Mouse (Mus musculus) midbrain, embryonic 11.5 days (tissue): ENCODE data around the gene Sftpd. TPM values are rescaled to one million over a fixed set of nuclear protein-coding genes. Genes with fewer than 3 reads are reported as not detected.

Experiments
- ATAC-seq: fragments of 200-750 bp; cut with Nextera tagmentation; 2 replicates; pipeline ENCODE4 v1.8.0; 2017; ENCODE audit warnings: moderate TSS enrichment, moderate library complexity; ENCODE audit not compliant: low FRiP score
- DNase-seq: peaks from one replicate; pipeline ENCODE4 v3.0.0; 2015; ENCODE audit warnings: low spot score; ENCODE audit errors: missing footprints
- H3K27ac ChIP-seq: fragments of 300-500 bp; sonication (generic); 2 replicates; pipeline ENCODE4 v1.5.1; 2014; ENCODE audit warnings: low read depth, low read length
- H3K27me3 ChIP-seq: fragments of 300-500 bp; sonication (generic); 2 replicates; pipeline ENCODE4 v1.6.1; 2014; ENCODE audit warnings: mild to moderate bottlenecking, low read length, moderate library complexity, mixed read lengths; ENCODE audit not compliant: control insufficient read depth, insufficient read depth
- H3K36me3 ChIP-seq: fragments of 300-500 bp; sonication (generic); 2 replicates; pipeline ENCODE4 v1.6.1; 2014; ENCODE audit warnings: mild to moderate bottlenecking, low read length, moderate library complexity, mixed read lengths; ENCODE audit not compliant: control insufficient read depth, insufficient read depth
- H3K4me1 ChIP-seq: fragments of 300-500 bp; sonication (generic); 2 replicates; pipeline ENCODE4 v1.6.1; 2014; ENCODE audit warnings: low read length; ENCODE audit not compliant: control insufficient read depth, insufficient read depth
- H3K4me2 ChIP-seq: fragments of 300-500 bp; sonication (generic); 2 replicates; pipeline ENCODE4 v1.6.1; 2014; ENCODE audit warnings: mild to moderate bottlenecking, moderate library complexity
- H3K4me3 ChIP-seq: fragments of 300-500 bp; sonication (generic); 2 replicates; pipeline ENCODE4 v1.5.1; 2014; ENCODE audit warnings: low read depth, low read length
- H3K9ac ChIP-seq: fragments of 300-500 bp; sonication (generic); 2 replicates; pipeline ENCODE4 v1.6.1; 2014; ENCODE audit warnings: low read length
- H3K9me3 ChIP-seq: fragments of 300-500 bp; sonication (generic); 2 replicates; pipeline ENCODE4 v1.6.1; 2016; ENCODE audit warnings: low read length; ENCODE audit not compliant: control insufficient read depth
- WGBS: fragments of 180-500 bp; shearing (Covaris S2); extraction: QIAGEN DNeasy Blood & Tissue Kit; methylation state at CpG from one replicate; pipeline ENCODE4 v1.1.7; 2014; 5-methylcytosine and 5-hydroxymethylcytosine counted together
- polyA plus RNA-seq: library from polyadenylated mRNA; unstranded; fragments of >200 nt; fragmentation: Nextera tagmentation; extraction: Ambion mirVana; gene quantifications from 2 replicates; pipeline ENCODE4 v1.2.1, GENCODE M21; 2014

The Sftpd gene
- polyA plus RNA-seq, 1 experiment from 2014 or later: not detected

- no peaks in the 10 kb centered on the region for H3K27me3 ChIP-seq
- 85% methylated on average over 5 of the region's 5 CpGs for WGBS
- DNase-seq (no peak), ATAC-seq (no peak)
- H3K9me3 ChIP-seq: no peaks in the 10 kb centered on the region
- H3K4me2 ChIP-seq: no peak overlapping the region
- H3K4me3 ChIP-seq: no peak overlapping the region
- H3K9ac ChIP-seq: no peak overlapping the region
- no peak overlapping the region for H3K27ac ChIP-seq
- H3K36me3 ChIP-seq: no peaks in the 10 kb centered on the region
- H3K4me1 ChIP-seq: no peaks in the 10 kb centered on the region
These were observed 60.3 kb downstream of the Sftpd start for GRCm38 (mm10) chr14:41124683-41125082.

Other genes with a start within 250 kb of the Sftpd start
- gene Tspan14, start 218.3 kb downstream of the Sftpd start, polyA plus RNA-seq: 99.5 and 101 TPM in 2 replicates
- 44.7 and 50.4 TPM in 2 replicates for gene Fam213a, start 171.4 kb downstream of the Sftpd start, polyA plus RNA-seq
- gene Dydc2, start 115.9 kb downstream of the Sftpd start, polyA plus RNA-seq: not detected in 2 replicates
- not detected in 2 replicates for gene Dydc1, start 112.2 kb downstream of the Sftpd start, polyA plus RNA-seq
- not detected in 2 replicates for gene Mat1a, start 80.1 kb downstream of the Sftpd start, polyA plus RNA-seq
- not detected in 2 replicates for gene Sftpa1, start 53.4 kb downstream of the Sftpd start, polyA plus RNA-seq
- not detected in 2 replicates for gene Mbl1, start 33.7 kb downstream of the Sftpd start, polyA plus RNA-seq
- not detected in 2 replicates for gene Gm2832, start 93.7 kb upstream of the Sftpd start, polyA plus RNA-seq
- gene Gm5798, start 163.5 kb upstream of the Sftpd start, polyA plus RNA-seq: not detected in 2 replicates
- not detected in 2 replicates for gene Gm7945, start 201.2 kb upstream of the Sftpd start, polyA plus RNA-seq
- gene Gm6482, start 223.1 kb upstream of the Sftpd start, polyA plus RNA-seq: not detected in 2 replicates